Mouse (Mus musculus) forelimb bud, embryonic 11.5 days (tissue): ENCODE data around the gene Hsf5.
A peak's percentile ranks its signal among the peaks of the same experiment; 100 is the strongest.

ENCODE experiments used
- DNase-seq: peaks from one replicate; pipeline ENCODE4 v3.0.0-alpha.2; 2012; ENCODE audit warnings: low read depth, low spot score

Gene Hsf5

GRCm38 (mm10) chr11:87639206-87639605 lies 22.2 kb downstream of the Hsf5 start:
- DNase-seq = peak; percentile 59

- no peak for DNase-seq
Measured at GRCm38 (mm10) chr11:87642865-87643264, 25.9 kb downstream of the Hsf5 start.

- no peak for DNase-seq
Measured at GRCm38 (mm10) chr11:87654693-87655092, 37.7 kb downstream of the Hsf5 start.

GRCm38 (mm10) chr11:87659216-87659615 lies 42.3 kb downstream of the Hsf5 start:
- DNase-seq = no peak

GRCm38 (mm10) chr11:87662407-87662806 lies 45.4 kb downstream of the Hsf5 start, which contains the start of gene Rnf43:
Gene Rnf43, plus strand, starts transcription at chr11:87662722.
- DNase-seq = peak; percentile 82

- DNase-seq = no peak
Measured at GRCm38 (mm10) chr11:87662822-87663221, 45.9 kb downstream of the Hsf5 start.

- DNase-seq = no peak
Measured at GRCm38 (mm10) chr11:87663948-87664347, 47.0 kb downstream of the Hsf5 start.

GRCm38 (mm10) chr11:87664521-87664920 lies 47.6 kb downstream of the Hsf5 start:
- DNase-seq = no peak

- DNase-seq = no peak
Measured at GRCm38 (mm10) chr11:87665224-87665623, 48.3 kb downstream of the Hsf5 start.

GRCm38 (mm10) chr11:87665658-87666057 lies 48.7 kb downstream of the Hsf5 start:
- no peak for DNase-seq

GRCm38 (mm10) chr11:87666256-87667035 lies 49.5 kb downstream of the Hsf5 start:
- no peak for DNase-seq

- no peak for DNase-seq
Measured at GRCm38 (mm10) chr11:87667107-87668090, 50.4 kb downstream of the Hsf5 start.

- DNase-seq = no peak
Measured at GRCm38 (mm10) chr11:87673282-87673681, 56.3 kb downstream of the Hsf5 start.

- no peak for DNase-seq
Measured at GRCm38 (mm10) chr11:87675606-87676005, 58.6 kb downstream of the Hsf5 start.

GRCm38 (mm10) chr11:87677756-87678155 lies 60.8 kb downstream of the Hsf5 start:
- DNase-seq = no peak

- DNase-seq = no peak
Measured at GRCm38 (mm10) chr11:87678545-87678944, 61.6 kb downstream of the Hsf5 start.

GRCm38 (mm10) chr11:87678976-87679375 lies 62.0 kb downstream of the Hsf5 start:
- no peak for DNase-seq

- no peak for DNase-seq
Measured at GRCm38 (mm10) chr11:87680786-87681185, 63.8 kb downstream of the Hsf5 start.

GRCm38 (mm10) chr11:87682096-87682495 lies 65.1 kb downstream of the Hsf5 start:
- no peak for DNase-seq

GRCm38 (mm10) chr11:87682838-87683571 lies 66.0 kb downstream of the Hsf5 start:
- no peak for DNase-seq

GRCm38 (mm10) chr11:87686407-87686806 lies 69.4 kb downstream of the Hsf5 start:
- DNase-seq = no peak
